Mouse (Mus musculus) CH12.LX (cell line): ENCODE results near the gene Ly75. TPM values are rescaled to one million over a fixed set of nuclear protein-coding genes. Genes with fewer than 3 reads are reported as not detected.

ENCODE experiments used
- DNase-seq: peaks from one replicate; pipeline ENCODE4 v3.0.0-alpha.2; 2013; ENCODE audit errors: extremely low read depth
- H3K27ac ChIP-seq: 2 replicates; pipeline ENCODE4 v1.5.1; 2012; ENCODE audit warnings: low read depth, mild to moderate bottlenecking, control low read depth, moderate library complexity; ENCODE audit not compliant: insufficient read depth
- H3K27me3 ChIP-seq: replicated peaks from 2 replicates; pipeline ENCODE3; 2012; ENCODE audit warnings: inconsistent platforms
- H3K36me3 ChIP-seq, 2 experiments: replicated peaks in 1 of 2; 2 replicates each; pipeline versions ENCODE3 to v1.6.1; 2012; ENCODE audit warnings: inconsistent platforms in 1 of 2, low read length in 1 of 2, mild to moderate bottlenecking in 1 of 2, mixed read lengths in 1 of 2, moderate library complexity in 1 of 2; ENCODE audit not compliant: control insufficient read depth in 1 of 2, insufficient read depth in 1 of 2
- H3K4me1 ChIP-seq, 2 experiments: 2 replicates each; pipeline ENCODE4 v1.6.1; 2012; ENCODE audit warnings: inconsistent platforms in 1 of 2, moderate library complexity in 1 of 2; ENCODE audit not compliant: insufficient read depth in 2 of 2, control insufficient read depth in 1 of 2
- H3K4me2 ChIP-seq: 2 replicates; pipeline ENCODE4 v1.6.1; 2012; ENCODE audit warnings: low read depth, mild to moderate bottlenecking, control low read depth; ENCODE audit not compliant: poor library complexity, insufficient read depth, severe bottlenecking
- H3K4me3 ChIP-seq, 3 experiments: fragments of 150-350 bp in 1 of 3; sonication (generic) in 1 of 3; replicated peaks in 1 of 3; 2 replicates each; pipeline versions ENCODE3 to v1.5.1; 2011 to 2012; ENCODE audit warnings: low read depth in 2 of 3, low read length in 2 of 3, mild to moderate bottlenecking in 2 of 3, moderate library complexity in 2 of 3, control low read depth in 1 of 3, improper control_type of control experiment in 1 of 3, inconsistent platforms in 1 of 3, mixed read lengths in 1 of 3; ENCODE audit not compliant: poor library complexity in 1 of 3
- H3K79me2 ChIP-seq: replicated peaks from 2 replicates; pipeline ENCODE4 v1.6.1; 2012; ENCODE audit warnings: mild to moderate bottlenecking, moderate library complexity; ENCODE audit not compliant: control insufficient read depth, poor library complexity, insufficient read depth, severe bottlenecking; ENCODE audit errors: extremely low read depth
- H3K9ac ChIP-seq: 2 replicates; pipeline ENCODE4 v1.6.1; 2012; ENCODE audit warnings: low read depth, mild to moderate bottlenecking, control low read depth, moderate library complexity; ENCODE audit not compliant: insufficient read depth
- H3K9me3 ChIP-seq: replicated peaks from 2 replicates; pipeline ENCODE3; 2012; ENCODE audit warnings: low read length, inconsistent platforms, mixed read lengths
- CHD1 ChIP-seq: IDR thresholded peaks from 2 replicates; pipeline ENCODE4 v1.6.1; 2012; ENCODE audit warnings: low read depth, low read length, improper control_type of control experiment, inconsistent platforms
- CTCF ChIP-seq, 2 experiments: IDR thresholded peaks in 1 of 2; conservative IDR thresholded peaks in 1 of 2; 2 replicates each; pipeline ENCODE4 v1.5.1; 2011 to 2012; ENCODE audit warnings: low read depth in 2 of 2, low read length in 2 of 2, improper control_type of control experiment in 1 of 2, inconsistent platforms in 1 of 2, mild to moderate bottlenecking in 1 of 2, moderate library complexity in 1 of 2
- E2F4 ChIP-seq: IDR thresholded peaks from 2 replicates; pipeline ENCODE4 v1.6.1; 2011; ENCODE audit warnings: low read depth, low read length, improper control_type of control experiment; ENCODE audit not compliant: insufficient replicate concordance
- ELF1 ChIP-seq: IDR thresholded peaks from 2 replicates; pipeline ENCODE4 v1.6.1; 2014; ENCODE audit warnings: low read depth, mild to moderate bottlenecking, inconsistent platforms, low read length, improper control_type of control experiment
- EP300 ChIP-seq: IDR thresholded peaks from 2 replicates; pipeline ENCODE4 v1.6.1; 2011; ENCODE audit warnings: low read length, improper control_type of control experiment
- ETS1 ChIP-seq: conservative IDR thresholded peaks from 2 replicates; pipeline ENCODE4 v1.6.1; 2012; ENCODE audit warnings: low read depth, mild to moderate bottlenecking, inconsistent platforms, low read length, improper control_type of control experiment, moderate library complexity
- GABPA ChIP-seq: IDR thresholded peaks from 2 replicates; pipeline ENCODE4 v1.6.1; 2012; ENCODE audit warnings: low read depth, low read length, improper control_type of control experiment, inconsistent platforms; ENCODE audit not compliant: insufficient replicate concordance
- HCFC1 ChIP-seq: IDR thresholded peaks from 2 replicates; pipeline ENCODE4 v1.6.1; 2012; ENCODE audit warnings: low read depth, mild to moderate bottlenecking, inconsistent platforms, low read length, improper control_type of control experiment
- IRF4 ChIP-seq: IDR thresholded peaks from 2 replicates; pipeline ENCODE4 v1.6.1; 2014; ENCODE audit warnings: low read depth, mild to moderate bottlenecking, inconsistent platforms, low read length, improper control_type of control experiment
- JUN ChIP-seq: IDR thresholded peaks from 2 replicates; pipeline ENCODE4 v1.6.1; 2011; ENCODE audit warnings: low read depth, mild to moderate bottlenecking, low read length, improper control_type of control experiment, moderate library complexity; ENCODE audit not compliant: insufficient read depth
- JUND ChIP-seq: conservative IDR thresholded peaks from 2 replicates; pipeline ENCODE4 v1.6.1; 2011; ENCODE audit warnings: low read depth, low read length, improper control_type of control experiment
- MAFK ChIP-seq: IDR thresholded peaks from 2 replicates; pipeline ENCODE4 v1.6.1; 2011; ENCODE audit warnings: low read length, improper control_type of control experiment; ENCODE audit not compliant: insufficient replicate concordance
- MAZ ChIP-seq: IDR thresholded peaks from 2 replicates; pipeline ENCODE4 v1.6.1; 2012; ENCODE audit warnings: low read depth, mild to moderate bottlenecking, inconsistent platforms, low read length, improper control_type of control experiment, moderate library complexity
- MEF2A ChIP-seq: IDR thresholded peaks from 2 replicates; pipeline ENCODE4 v1.6.1; 2014; ENCODE audit warnings: low read depth, mild to moderate bottlenecking, inconsistent platforms, low read length, improper control_type of control experiment, borderline replicate concordance
- MXI1 ChIP-seq: IDR thresholded peaks from 2 replicates; pipeline ENCODE4 v1.6.1; 2011; ENCODE audit warnings: mild to moderate bottlenecking, low read depth, low read length, improper control_type of control experiment
- NELFE ChIP-seq: IDR thresholded peaks from 2 replicates; pipeline ENCODE4 v1.6.1; 2011; ENCODE audit warnings: low read depth, low read length, improper control_type of control experiment
- NRF1 ChIP-seq: IDR thresholded peaks from 2 replicates; pipeline ENCODE4 v1.6.1; 2014; ENCODE audit warnings: low read depth, mild to moderate bottlenecking, inconsistent platforms, low read length, improper control_type of control experiment, moderate library complexity
- PAX5 ChIP-seq: IDR thresholded peaks from 2 replicates; pipeline ENCODE4 v1.6.1; 2012; ENCODE audit warnings: low read length, inconsistent platforms, mixed read lengths
- POLR2A ChIP-seq: IDR thresholded peaks from 2 replicates; pipeline ENCODE4 v1.6.1; 2011; ENCODE audit warnings: low read depth, mild to moderate bottlenecking, improper control_type of control experiment, low read length
- POLR2AphosphoS2 ChIP-seq: IDR thresholded peaks from 2 replicates; pipeline ENCODE4 v1.6.1; 2011; ENCODE audit warnings: low read depth, low read length, improper control_type of control experiment
- RAD21 ChIP-seq: IDR thresholded peaks from 2 replicates; pipeline ENCODE4 v1.6.1; 2011; ENCODE audit warnings: low read depth, mild to moderate bottlenecking, low read length, improper control_type of control experiment, moderate library complexity
- RCOR1 ChIP-seq: conservative IDR thresholded peaks from 2 replicates; pipeline ENCODE4 v1.6.1; 2012; ENCODE audit warnings: low read depth, mild to moderate bottlenecking, inconsistent platforms, low read length, improper control_type of control experiment
- SIN3A ChIP-seq: IDR thresholded peaks from 2 replicates; pipeline ENCODE4 v1.6.1; 2012; ENCODE audit warnings: low read length, improper control_type of control experiment, inconsistent platforms
- TBP ChIP-seq: conservative IDR thresholded peaks from 2 replicates; pipeline ENCODE4 v1.6.1; 2011; ENCODE audit warnings: low read depth, low read length, improper control_type of control experiment
- TCF12 ChIP-seq: IDR thresholded peaks from 2 replicates; pipeline ENCODE4 v1.6.1; 2014; ENCODE audit warnings: low read depth, mild to moderate bottlenecking, inconsistent platforms, low read length, improper control_type of control experiment
- USF2 ChIP-seq: conservative IDR thresholded peaks from 2 replicates; pipeline ENCODE4 v1.6.1; 2011; ENCODE audit warnings: low read depth, low read length, improper control_type of control experiment
- ZKSCAN1 ChIP-seq: IDR thresholded peaks from 2 replicates; pipeline ENCODE4 v1.6.1; 2012; ENCODE audit warnings: low read depth, inconsistent platforms, low read length, improper control_type of control experiment, borderline replicate concordance
- ZMIZ1 ChIP-seq: IDR thresholded peaks from 2 replicates; pipeline ENCODE4 v1.6.1; 2012; ENCODE audit warnings: low read depth, mild to moderate bottlenecking, inconsistent platforms, low read length, improper control_type of control experiment
- dilution Hi-C: fragments of 300-500 bp; cut with MboI; formaldehyde crosslinking; loops from 2 replicates; pipeline ENCODE4 v1.14.3; 2020; ENCODE audit warnings: low sequenced_read_pairs; ENCODE audit not compliant: extremely low pct_unique_long_range_greater_than_20kb, extremely low pct_ligation_motif_present
- in situ Hi-C: fragments of 300-500 bp; cut with MboI; formaldehyde crosslinking; loops from 3 replicates; pipeline ENCODE4 v1.14.3; 2019; ENCODE audit warnings: low sequenced_read_pairs, low pct_ligation_motif_present, low pct_unique_long_range_greater_than_20kb, mixed read lengths
- polyA plus RNA-seq: library from polyadenylated mRNA; unstranded; fragments of >175 nt; gene quantifications from 2 replicates; pipeline ENCODE4 v1.2.1, GENCODE M21; 2012; ENCODE audit warnings: low read depth; ENCODE audit not compliant: insufficient read length
- total RNA-seq, 2 experiments: library from RNA; depleted of rRNA; stranded (reverse); fragments of 300-350 nt in 1 of 2; fragments of >200 nt in 1 of 2; gene quantifications; 2 replicates each; pipeline ENCODE4 v1.2.3; 2012 to 2014

The Ly75 gene
- total and polyA plus RNA-seq, 3 experiments = 10.6 to 32.2 (median 13.8) TPM

DNA sequence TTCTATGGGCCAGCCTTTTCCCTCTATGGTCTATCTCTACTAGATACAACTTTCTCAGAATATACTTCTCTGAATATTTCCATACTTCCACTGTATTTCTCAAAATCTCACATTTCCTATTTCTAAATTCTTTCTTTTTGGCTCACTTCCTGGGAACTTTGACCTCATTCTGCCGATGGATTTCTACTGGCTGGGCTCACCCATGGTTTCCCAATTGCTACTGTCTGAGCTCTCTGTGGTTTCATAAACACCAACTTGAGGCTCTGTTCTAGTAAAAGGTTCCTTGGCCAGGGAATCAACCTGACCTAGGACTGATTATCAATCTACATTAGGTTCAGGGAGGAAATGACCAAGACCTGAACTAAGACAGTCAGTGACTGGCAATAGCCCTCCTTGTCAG, 93.7 kb downstream of the Ly75 start:
- Histone ChIP-seq H3K9me3 (no peaks in the 10 kb centered on the region), H3K4me2 (no peak overlapping the region), H3K36me3 (peaks cover 6 to 9% of the 10 kb centered on the region in 2 experiments), H3K27ac (no peak overlapping the region), H3K9ac (no peak overlapping the region), H3K4me3 (no peak overlapping the region), H3K27me3 (no peaks in the 10 kb centered on the region), H3K4me1 (peaks cover 10 to 23% of the 10 kb centered on the region in 2 experiments), H3K79me2 (no peaks in the 10 kb centered on the region)
- no peak for DNase-seq
- dilution Hi-C loops (no loop called here), in situ Hi-C loops (no loop called here)
- TF ChIP-seq USF2 = no peak
- TF ChIP-seq POLR2AphosphoS2 = no peak
- no peak for TF ChIP-seq ELF1
- TF ChIP-seq POLR2A = no peak
- TF ChIP-seq RAD21 = no peak
- no peak for TF ChIP-seq IRF4
- no peak for TF ChIP-seq HCFC1
- TF ChIP-seq ZMIZ1 = no peak
- TF ChIP-seq MAFK = no peak
- no peak for TF ChIP-seq E2F4
- TF ChIP-seq TBP = no peak
- TF ChIP-seq JUN = no peak
- no peak for TF ChIP-seq JUND
- TF ChIP-seq ETS1 = no peak
- TF ChIP-seq NELFE = no peak
- TF ChIP-seq EP300 = no peak
- TF ChIP-seq MEF2A = no peak
- no peak for TF ChIP-seq ZKSCAN1
- no peak for TF ChIP-seq GABPA

- in situ Hi-C loops = no loop called here
- dilution Hi-C loops = no loop called here
- H3K27ac ChIP-seq = no peak overlapping the region
Measured at GRCm38 (mm10) chr2:60288606-60289005, 94.5 kb downstream of the Ly75 start.

More at GRCm38 (mm10) chr2:60288606-60289005, 94.5 kb downstream of the Ly75 start:
- Histone ChIP-seq H3K9me3 (no peaks in the 10 kb centered on the region), H3K36me3 (peaks cover 5 to 7% of the 10 kb centered on the region in 2 experiments), H3K4me3 (no peak overlapping the region), H3K9ac (no peak overlapping the region), H3K27me3 (no peaks in the 10 kb centered on the region), H3K4me2 (0 out of 2 replicates have a peak overlapping the region, but pooled peaks have one; percentile 9), H3K79me2 (no peaks in the 10 kb centered on the region), H3K4me1 (peaks cover 10 to 23% of the 10 kb centered on the region in 2 experiments)
- TF ChIP-seq E2F4 = no peak
- TF ChIP-seq CHD1 = no peak
- TF ChIP-seq SIN3A = no peak
- TF ChIP-seq NRF1 = no peak
- TF ChIP-seq PAX5 = no peak
- no peak for TF ChIP-seq TBP
- no peak for TF ChIP-seq ZMIZ1
- no peak for TF ChIP-seq TCF12
- TF ChIP-seq HCFC1 = no peak
- peak; percentile 92 for TF ChIP-seq IRF4
- no peak for TF ChIP-seq CTCF (conservative IDR thresholded peaks at IDR 0.05 in 1 of 2, IDR thresholded peaks at IDR 0.05 in 1 of 2; ENCODE audit: low read depth in 2 of 2, low read length in 2 of 2)
- TF ChIP-seq RCOR1 = 0 out of 2 replicates have a peak, but pooled peaks have one; percentile 51
- TF ChIP-seq POLR2A = no peak
- no peak for TF ChIP-seq MEF2A
- peak; percentile 94 for TF ChIP-seq EP300
- no peak for TF ChIP-seq MAZ
- no peak for TF ChIP-seq MXI1
- DNase-seq = peak; percentile 71
